Mouse (Mus musculus) gastrocnemius, adult 2 months (tissue): Measurements from ENCODE around the gene Hs3st4. TPM values are rescaled to one million over a fixed set of nuclear protein-coding genes. Genes with fewer than 3 reads are reported as not detected.

ENCODE experiments used
- DNase-seq: peaks from one replicate; pipeline ENCODE4 v3.0.0; 2022
- H3K27ac ChIP-seq: fragments of 200-600 bp; 2 replicates; pipeline ENCODE4 v1.8.1; 2022; ENCODE audit warnings: mild to moderate bottlenecking
- H3K4me3 ChIP-seq: fragments of 200-600 bp; 2 replicates; pipeline ENCODE4 v1.8.1; 2022; ENCODE audit warnings: mild to moderate bottlenecking, moderate library complexity
- CTCF ChIP-seq: fragments of 200-600 bp; IDR thresholded peaks from 2 replicates; pipeline ENCODE4 v1.8.1; 2022; ENCODE audit warnings: antibody characterized with exemption, mild to moderate bottlenecking, moderate library complexity
- intact Hi-C: fragments of 180-260 bp; cut with DNase I; formaldehyde crosslinking; loops from one replicate; pipeline ENCODE4 v1.15.1; 2025
- total RNA-seq, 2 experiments: library from RNA; stranded (reverse); gene quantifications; 2 replicates each; pipeline ENCODE4 v1.2.3; 2021

Gene Hs3st4
- total RNA-seq, 2 experiments from 2014 or later = not detected

DNA sequence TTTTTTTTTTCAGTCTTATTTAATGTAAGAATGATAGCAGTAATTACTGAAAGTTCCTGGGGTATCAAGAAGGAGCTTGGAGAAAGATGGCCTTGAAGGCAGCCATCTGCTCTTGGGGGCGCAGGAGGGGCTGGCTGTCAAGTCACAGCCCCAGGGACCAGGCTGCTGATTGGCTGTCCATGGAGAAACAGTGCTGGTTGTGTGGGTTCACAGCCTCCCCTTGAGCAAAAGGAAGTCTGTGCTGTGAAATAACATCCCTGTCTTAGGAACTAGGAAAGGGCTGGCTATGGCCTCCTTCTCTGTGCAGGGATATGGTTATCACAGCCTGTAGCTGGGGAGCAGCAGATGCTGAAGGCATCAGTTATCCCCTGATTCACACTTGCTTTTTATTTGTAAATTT is 183.6 kb downstream of the Hs3st4 start:
- intact Hi-C loops = no loop called here
- H3K27ac ChIP-seq = no peak overlapping the region
- TF ChIP-seq CTCF = no peak
- H3K4me3 ChIP-seq = no peak overlapping the region
- no peak for DNase-seq

DNA sequence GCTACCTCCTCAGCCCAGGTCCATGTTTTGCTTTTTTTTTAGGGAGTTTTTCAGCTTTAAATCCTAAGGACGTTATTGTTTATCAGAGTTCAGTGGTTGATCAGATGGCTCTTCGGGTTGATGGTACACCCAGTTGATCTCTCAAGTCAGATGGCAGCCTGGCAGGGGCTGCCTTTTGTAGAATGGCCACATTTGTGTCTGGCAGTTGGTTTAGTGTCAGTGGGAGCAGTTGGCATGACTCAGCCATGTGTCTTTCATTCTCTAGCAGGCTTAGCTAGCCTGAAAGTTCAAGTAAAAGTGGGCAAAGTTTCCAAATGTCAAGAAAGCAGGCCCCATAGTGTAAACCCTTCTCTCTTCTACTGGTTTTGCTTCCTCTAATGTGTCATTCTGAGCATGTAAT is 186.1 kb downstream of the Hs3st4 start:
- TF ChIP-seq CTCF = no peak
- no peak overlapping the region for H3K4me3 ChIP-seq
- DNase-seq = no peak
- intact Hi-C loops = no loop called here
- no peak overlapping the region for H3K27ac ChIP-seq

DNA sequence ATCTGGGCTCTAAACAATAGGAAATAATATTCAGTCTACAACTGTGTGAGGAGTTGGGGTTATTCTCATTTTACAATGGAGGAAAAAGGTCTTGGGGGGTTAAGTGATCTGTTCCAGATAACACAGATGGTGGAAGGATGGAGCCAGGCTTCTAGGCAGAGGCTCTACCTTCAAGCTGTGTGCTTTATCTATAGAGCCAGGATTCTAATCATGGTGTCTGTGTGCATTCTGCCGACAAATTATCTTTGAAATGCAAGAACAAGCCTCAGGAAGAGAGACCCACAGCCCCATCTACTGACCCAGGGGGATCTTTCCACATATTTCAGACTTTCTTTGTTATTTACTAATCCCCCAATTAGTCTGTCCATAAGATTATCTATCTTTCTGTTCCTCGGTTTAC is 187.3 kb downstream of the Hs3st4 start:
- Histone ChIP-seq H3K27ac (no peak overlapping the region), H3K4me3 (no peak overlapping the region)
- intact Hi-C loops = no loop called here
- TF ChIP-seq CTCF = no peak
- no peak for DNase-seq

DNA sequence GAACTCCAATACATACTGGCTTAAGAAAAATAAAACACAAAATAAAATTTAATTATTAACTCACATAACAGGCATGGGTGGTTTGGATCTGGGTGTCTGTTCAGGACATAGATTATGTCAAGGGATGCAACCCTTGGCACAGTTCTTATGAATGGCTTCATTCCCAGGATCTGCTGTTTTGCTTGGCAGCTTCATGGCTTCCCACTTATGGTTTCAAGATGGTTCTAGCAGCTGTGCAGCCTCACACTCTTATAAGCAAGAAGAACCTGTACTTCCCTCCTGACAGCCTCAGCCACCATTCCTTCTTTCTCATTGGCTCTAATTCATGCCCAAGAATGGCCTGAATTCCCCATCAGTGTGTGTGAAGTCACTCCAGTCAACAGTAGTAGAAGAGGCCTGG is 189.3 kb downstream of the Hs3st4 start:
- TF ChIP-seq CTCF = no peak
- intact Hi-C loops = no loop called here
- H3K4me3 ChIP-seq = no peak overlapping the region
- H3K27ac ChIP-seq = no peak overlapping the region
- DNase-seq = no peak

DNA sequence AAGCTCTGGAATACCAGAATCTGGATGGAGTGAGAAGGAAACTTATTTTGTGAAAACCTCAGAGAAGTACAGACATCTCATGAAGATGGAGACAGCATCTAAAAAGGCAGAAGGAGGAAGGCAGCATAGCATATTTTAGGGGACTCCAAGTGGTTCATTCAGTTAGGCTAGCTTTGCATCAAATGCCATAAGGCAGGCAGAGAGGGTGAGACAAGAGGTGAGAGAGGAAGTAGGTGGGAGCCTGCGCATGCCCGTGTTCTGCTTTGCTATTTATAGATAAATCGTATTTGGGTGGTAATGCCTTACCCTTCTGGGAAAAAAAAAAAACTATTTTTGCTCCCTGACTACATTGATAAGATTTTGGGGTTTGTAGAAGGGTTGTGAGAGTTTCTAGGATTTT is 198.3 kb downstream of the Hs3st4 start:
- intact Hi-C loops = no loop called here
- no peak for TF ChIP-seq CTCF
- no peak overlapping the region for H3K4me3 ChIP-seq
- H3K27ac ChIP-seq = no peak overlapping the region
- DNase-seq = no peak

DNA sequence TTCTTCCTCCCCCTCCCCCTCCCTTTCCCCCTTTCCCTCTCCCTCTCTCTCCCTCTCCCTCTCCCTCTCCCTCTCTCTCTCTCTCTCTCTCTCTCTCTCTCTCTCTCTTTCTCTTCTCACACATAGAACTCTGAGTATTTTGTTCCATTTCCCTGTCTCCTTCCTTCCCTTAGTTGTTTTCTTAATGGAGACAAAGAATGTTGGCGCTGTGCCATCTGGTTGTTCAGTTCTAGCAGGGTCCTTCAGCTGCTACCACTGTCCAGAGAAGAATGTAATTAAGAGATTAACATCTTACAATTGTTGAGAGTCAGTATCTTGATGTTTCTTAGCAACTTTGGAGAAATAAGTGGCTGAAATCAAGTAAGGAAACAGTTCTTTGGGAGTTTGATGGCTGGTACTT is 202.0 kb downstream of the Hs3st4 start:
- intact Hi-C loops = no loop called here
- DNase-seq = no peak
- TF ChIP-seq CTCF = no peak
- Histone ChIP-seq H3K27ac (no peak overlapping the region), H3K4me3 (no peak overlapping the region)

DNA sequence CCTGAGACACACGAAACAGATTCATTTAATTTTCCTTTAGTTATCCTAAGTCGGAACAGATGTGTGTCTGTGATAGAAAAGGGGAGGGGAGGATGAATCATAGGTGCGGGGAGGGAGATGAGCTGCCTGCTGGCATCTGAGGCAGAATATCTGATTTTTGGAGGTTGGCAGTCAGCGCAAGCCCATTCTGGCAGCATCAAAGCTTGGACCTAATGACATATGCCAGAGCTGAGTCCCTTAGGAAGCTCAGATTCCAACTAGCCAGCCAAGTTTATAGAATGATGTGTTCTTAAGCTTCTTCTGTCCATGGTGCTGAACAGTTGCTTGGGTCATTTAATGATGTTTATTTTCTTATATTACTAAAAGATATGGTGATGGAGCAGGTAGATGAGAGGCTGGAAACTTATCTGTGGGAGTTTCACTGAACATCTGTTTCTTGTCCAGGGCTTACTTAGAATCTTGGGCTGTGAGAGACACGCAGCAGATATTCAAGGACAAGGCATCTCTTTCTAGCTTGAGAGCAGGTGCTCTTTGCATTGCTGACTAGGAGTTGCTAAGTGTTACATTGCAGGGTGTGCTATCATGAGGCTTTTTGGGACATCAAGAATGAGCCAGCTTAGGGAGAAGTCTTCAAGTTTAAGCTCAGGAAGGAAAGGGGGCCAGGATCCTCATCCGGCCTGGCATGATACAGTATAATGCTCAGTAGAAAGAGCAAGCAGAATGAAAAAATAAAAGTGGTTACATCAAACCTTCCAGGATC is 216.3 kb downstream of the Hs3st4 start:
- Histone ChIP-seq H3K4me3 (no peak overlapping the region), H3K27ac (no peak overlapping the region)
- no peak for TF ChIP-seq CTCF
- DNase-seq = no peak
- intact Hi-C loops = no loop called here

DNA sequence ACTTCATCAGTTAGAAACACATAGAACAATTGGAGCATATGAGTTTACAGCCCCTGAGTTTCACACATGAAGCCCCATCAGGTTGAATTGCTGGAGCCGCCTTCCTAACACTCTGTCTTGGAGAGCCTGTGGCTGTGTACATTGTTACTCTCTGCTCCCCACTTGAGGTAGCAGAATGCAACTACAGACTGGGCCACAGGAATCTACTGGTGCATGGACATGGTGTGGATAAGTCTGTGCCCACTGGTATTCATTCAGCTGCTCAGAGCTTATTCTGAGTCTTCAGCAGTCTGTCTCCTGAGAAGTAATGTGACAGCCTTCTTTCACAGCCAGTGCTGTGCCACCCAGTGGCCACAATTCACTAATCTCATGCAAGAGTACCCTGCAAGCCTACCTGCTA is 234.3 kb downstream of the Hs3st4 start:
- TF ChIP-seq CTCF = no peak
- intact Hi-C loops = no loop called here

DNA sequence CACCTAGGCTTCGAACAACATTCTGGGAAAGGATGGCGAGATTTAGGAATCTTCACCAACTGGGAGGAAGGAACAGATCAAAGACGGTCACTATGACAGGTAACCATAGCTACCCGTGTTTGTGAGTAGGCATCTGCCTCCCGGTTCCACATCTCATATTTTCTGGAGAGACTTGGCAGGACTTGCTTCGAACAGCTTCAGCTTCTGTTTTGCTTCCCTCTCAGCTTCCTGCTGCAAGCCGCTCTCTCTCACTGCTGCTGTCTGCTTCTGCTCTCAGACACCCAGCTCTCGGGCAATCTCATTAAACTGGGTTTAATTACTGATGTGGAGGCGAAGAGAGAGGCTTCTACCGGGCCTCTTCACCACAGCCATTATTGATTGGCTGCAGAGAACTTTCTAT is 237.9 kb downstream of the Hs3st4 start:
- intact Hi-C loops = no loop called here
- no peak overlapping the region for H3K27ac ChIP-seq
- DNase-seq = no peak
- TF ChIP-seq CTCF = no peak
- no peak overlapping the region for H3K4me3 ChIP-seq

More for the DNA sequence above, 234.3 kb downstream of the Hs3st4 start:
- DNase-seq = no peak
- Histone ChIP-seq H3K4me3 (no peak overlapping the region), H3K27ac (no peak overlapping the region)

DNA sequence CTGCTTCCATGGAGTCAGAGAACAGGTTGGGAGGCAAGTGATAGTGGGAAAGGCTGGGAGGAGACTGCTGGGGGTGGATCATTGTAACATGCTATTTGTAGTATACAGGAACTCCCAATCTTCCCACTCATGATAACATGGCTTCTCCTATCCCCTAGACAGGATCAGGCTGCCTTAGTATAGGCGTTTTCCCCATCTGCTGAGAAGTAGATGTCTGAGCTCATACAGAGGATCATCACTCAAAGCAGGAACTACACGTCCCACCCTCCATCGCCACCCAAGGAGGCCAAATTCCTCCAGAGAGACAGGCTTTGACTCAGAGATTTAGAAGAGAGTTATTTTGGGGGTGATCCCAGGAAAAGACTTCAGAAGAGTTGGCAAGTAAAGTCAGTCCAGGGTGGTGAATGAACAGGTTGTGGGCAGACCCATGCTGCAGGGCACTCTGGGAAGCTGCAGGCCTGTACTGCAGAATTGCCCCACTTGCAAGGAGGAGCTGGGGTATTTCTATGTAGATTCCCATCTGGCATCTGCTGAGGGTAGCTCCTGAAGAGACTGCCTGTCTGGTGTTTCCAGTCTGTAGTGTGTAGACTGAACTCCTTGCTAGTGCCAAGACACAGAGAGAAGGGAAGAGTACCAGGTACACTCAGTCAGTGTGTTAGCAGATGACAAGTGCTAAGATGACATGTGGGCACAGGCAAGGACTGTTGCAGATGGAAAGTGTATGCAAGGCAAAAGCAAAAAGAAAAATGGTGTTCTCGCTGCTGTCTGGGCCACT is 255.4 kb downstream of the Hs3st4 start:
- intact Hi-C loops = no loop called here
- H3K27ac ChIP-seq = no peak overlapping the region
- no peak overlapping the region for H3K4me3 ChIP-seq
- no peak for TF ChIP-seq CTCF
- no peak for DNase-seq

DNA sequence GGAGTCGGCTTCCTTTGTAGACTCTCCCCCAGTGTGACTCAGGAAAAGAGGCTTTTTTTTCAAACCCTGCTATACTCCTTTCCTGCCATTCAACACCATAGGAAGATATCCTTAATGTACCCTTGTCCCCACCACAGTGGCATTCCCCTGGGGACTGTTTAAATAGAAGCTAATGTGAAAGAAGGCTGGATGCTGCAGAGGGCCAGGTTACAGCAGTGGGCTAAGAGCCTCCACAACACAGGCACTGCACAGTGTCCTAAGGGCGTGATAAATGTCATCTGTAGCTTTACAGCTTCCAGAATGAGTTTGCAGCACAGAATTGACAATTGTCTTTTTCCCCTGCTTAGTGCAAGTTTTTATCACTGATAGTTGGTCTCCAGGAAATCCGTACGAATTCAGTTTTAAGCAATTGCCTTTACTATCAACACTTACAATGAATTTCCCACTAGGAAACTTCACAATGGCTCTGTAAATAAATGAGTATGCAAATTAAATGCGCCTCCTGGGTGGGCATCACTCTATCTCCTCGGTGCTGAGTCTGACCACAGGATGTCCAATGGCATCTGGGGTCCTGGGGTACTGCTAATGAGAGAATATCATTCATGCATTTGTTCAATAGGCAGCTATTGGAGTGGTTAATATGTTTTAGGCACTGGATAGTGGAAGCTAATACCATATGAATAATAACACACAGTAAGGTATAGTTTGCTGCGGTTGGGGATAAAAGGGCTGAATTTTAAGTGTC is 257.4 kb downstream of the Hs3st4 start:
- no peak for DNase-seq
- no peak for TF ChIP-seq CTCF
- no peak overlapping the region for H3K27ac ChIP-seq
- no peak overlapping the region for H3K4me3 ChIP-seq
- intact Hi-C loops = no loop called here

DNA sequence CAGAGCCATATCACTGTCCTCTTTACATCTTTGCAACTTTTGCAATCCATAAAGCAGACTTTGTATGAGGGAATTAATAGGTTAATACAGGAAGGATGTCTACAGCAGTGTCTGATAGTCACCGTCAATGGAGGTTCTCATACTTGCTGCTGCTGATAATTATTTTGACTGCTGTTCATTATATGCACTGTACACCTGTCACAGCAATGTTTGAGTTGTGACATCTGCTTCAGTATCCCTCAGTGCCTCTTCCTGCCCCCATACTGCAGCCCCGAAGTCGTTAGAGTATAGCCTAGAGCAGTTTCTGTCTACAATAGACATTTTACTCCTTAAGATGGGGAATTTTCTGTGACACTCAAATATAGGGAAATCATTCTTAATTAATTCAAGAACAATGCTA is 267.2 kb downstream of the Hs3st4 start:
- intact Hi-C loops = no loop called here
- Histone ChIP-seq H3K27ac (no peak overlapping the region), H3K4me3 (no peak overlapping the region)
- no peak for DNase-seq
- no peak for TF ChIP-seq CTCF

DNA sequence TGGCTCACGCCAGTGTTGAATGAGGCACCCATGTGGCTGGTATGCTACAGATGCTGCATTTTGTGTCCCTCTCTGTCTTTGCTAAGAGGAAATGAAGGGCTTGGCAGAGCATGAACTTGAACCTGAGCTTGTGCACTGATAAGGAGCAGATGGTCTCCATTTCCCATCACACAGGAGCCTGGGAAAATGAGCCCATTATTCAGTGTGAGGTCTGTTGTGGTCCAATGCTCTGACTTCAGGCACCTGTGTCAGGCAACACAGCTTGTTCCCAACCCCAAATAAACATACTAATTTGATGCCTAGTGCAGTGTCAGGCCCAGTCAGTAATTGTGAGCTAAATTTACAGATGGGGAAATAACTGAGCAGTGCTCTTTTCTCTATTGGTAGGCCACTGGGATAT is 267.9 kb downstream of the Hs3st4 start:
- Histone ChIP-seq H3K4me3 (no peak overlapping the region), H3K27ac (no peak overlapping the region)
- DNase-seq = no peak
- intact Hi-C loops = no loop called here
- TF ChIP-seq CTCF = no peak
